Mouse (Mus musculus) hindbrain, embryonic 16.5 days (tissue): ENCODE measurements around the gene Rps29. TPM values are rescaled to one million over a fixed set of nuclear protein-coding genes. Genes with fewer than 3 reads are reported as not detected.
"Not testable (repeated sequence)": the region's sequence is repeated elsewhere in the genome, so short reads cannot be mapped to it uniquely, and the experiment has no call there.

Experiments used
- ATAC-seq: fragments of 200-750 bp; cut with Nextera tagmentation; 2 replicates; pipeline ENCODE4 v1.8.0; 2017; ENCODE audit warnings: moderate TSS enrichment, moderate library complexity
- H3K27ac ChIP-seq: fragments of 300-500 bp; sonication (generic); 2 replicates; pipeline ENCODE4 v1.5.1; 2014; ENCODE audit warnings: low read depth, mild to moderate bottlenecking, control low read depth, low read length, moderate library complexity
- H3K27me3 ChIP-seq: fragments of 300-500 bp; sonication (generic); replicated peaks from 2 replicates; pipeline ENCODE4 v1.6.1; 2014; ENCODE audit warnings: low read length; ENCODE audit not compliant: control insufficient read depth, insufficient read depth
- H3K36me3 ChIP-seq: fragments of 300-500 bp; sonication (generic); 2 replicates; pipeline ENCODE4 v1.6.1; 2014; ENCODE audit warnings: mild to moderate bottlenecking, low read length, moderate library complexity, mixed read lengths; ENCODE audit not compliant: control insufficient read depth, insufficient read depth
- H3K4me1 ChIP-seq: fragments of 300-500 bp; sonication (generic); 2 replicates; pipeline ENCODE4 v1.6.1; 2014; ENCODE audit warnings: low read depth, low read length; ENCODE audit not compliant: control insufficient read depth, insufficient read depth
- H3K4me2 ChIP-seq: fragments of 300-500 bp; sonication (generic); 2 replicates; pipeline ENCODE4 v1.6.1; 2014; ENCODE audit warnings: mild to moderate bottlenecking, low read length, control low read depth, moderate library complexity
- H3K4me3 ChIP-seq: fragments of 300-500 bp; sonication (generic); 2 replicates; pipeline ENCODE4 v1.5.1; 2014; ENCODE audit warnings: mild to moderate bottlenecking, low read length, control low read depth, moderate library complexity
- H3K9ac ChIP-seq: fragments of 300-500 bp; sonication (generic); 2 replicates; pipeline ENCODE4 v1.6.1; 2014; ENCODE audit warnings: low read depth, mild to moderate bottlenecking, control low read depth, low read length, moderate library complexity
- H3K9me3 ChIP-seq: fragments of 300-500 bp; sonication (generic); 2 replicates; pipeline ENCODE4 v1.6.1; 2014; ENCODE audit warnings: mild to moderate bottlenecking, low read length, moderate library complexity; ENCODE audit not compliant: control insufficient read depth
- WGBS: fragments of 180-500 bp; shearing (Covaris S2); extraction: QIAGEN DNeasy Blood & Tissue Kit; methylation state at CpG from one replicate; pipeline ENCODE4 v1.1.7; 2014; 5-methylcytosine and 5-hydroxymethylcytosine counted together
- polyA plus RNA-seq: library from polyadenylated mRNA; unstranded; fragments of >200 nt; fragmentation: Nextera tagmentation; extraction: Ambion mirVana; gene quantifications from 2 replicates; pipeline ENCODE4 v1.2.1, GENCODE M21; 2015

Gene Rps29
- polyA plus RNA-seq, 1 experiment from 2014 or later = 877 TPM

GRCm38 (mm10) chr12:69166861-69167581, 8.0 kb upstream of the Rps29 start:
- ATAC-seq, H3K36me3 ChIP-seq, H3K4me2 ChIP-seq, H3K4me1 ChIP-seq, H3K27me3 ChIP-seq, H3K9ac ChIP-seq, H3K4me3 ChIP-seq, H3K9me3 ChIP-seq, H3K27ac ChIP-seq: not testable (repeated sequence)
- WGBS = 72% methylated on average over 8 of the region's 8 CpGs

- 65% methylated on average over 3 of the region's 3 CpGs for WGBS
- H3K9ac ChIP-seq = no peak overlapping the region
- peaks cover 8% of the 10 kb centered on the region for H3K4me1 ChIP-seq
- no peak overlapping the region for H3K4me2 ChIP-seq
- H3K9me3 ChIP-seq = no peaks in the 10 kb centered on the region
- no peaks in the 10 kb centered on the region for H3K36me3 ChIP-seq
- ATAC-seq = no peak
- H3K27ac ChIP-seq = no peak overlapping the region
- H3K27me3 ChIP-seq = no peaks in the 10 kb centered on the region
- no peak overlapping the region for H3K4me3 ChIP-seq
Observed at GRCm38 (mm10) chr12:69164904-69165303, 5.9 kb upstream of the Rps29 start.

GRCm38 (mm10) chr12:69163586-69163985, 4.6 kb upstream of the Rps29 start:
- H3K4me1 ChIP-seq, H3K4me3 ChIP-seq, H3K27me3 ChIP-seq, H3K27ac ChIP-seq, H3K36me3 ChIP-seq, ATAC-seq, H3K9me3 ChIP-seq, H3K4me2 ChIP-seq, H3K9ac ChIP-seq: not testable (repeated sequence)
- 88% methylated on average over 4 of the region's 4 CpGs for WGBS

GRCm38 (mm10) chr12:69160677-69161076, 1.7 kb upstream of the Rps29 start:
- H3K9ac ChIP-seq, H3K4me1 ChIP-seq, H3K9me3 ChIP-seq, H3K4me2 ChIP-seq, ATAC-seq, H3K4me3 ChIP-seq, H3K27me3 ChIP-seq, H3K27ac ChIP-seq: not testable (repeated sequence)
- H3K36me3 ChIP-seq = peaks cover 14% of the 10 kb centered on the region
- WGBS = 82% methylated on average over 2 of the region's 2 CpGs

GRCm38 (mm10) chr12:69159578-69159940, 573 bp upstream of the Rps29 start:
- 4% methylated on average over 9 of the region's 9 CpGs for WGBS
- peak overlapping the region; percentile 42 for H3K4me2 ChIP-seq

GRCm38 (mm10) chr12:69158366-69158764, 621 bp downstream of the Rps29 start:
- Histone ChIP-seq H3K4me2 (peak overlapping the region; percentile 71), H3K4me3 (peak overlapping the region; percentile 68), H3K9me3 (no peaks in the 10 kb centered on the region), H3K27me3 (no peaks in the 10 kb centered on the region), H3K4me1 (peaks cover 7% of the 10 kb centered on the region), H3K36me3 (peaks cover 14% of the 10 kb centered on the region), H3K9ac (peak overlapping the region; percentile 87), H3K27ac (peak overlapping the region; percentile 89)
- 1% methylated on average over 19 of the region's 19 CpGs for WGBS
- no peak; the same call in 1 of the 2 replicates for ATAC-seq

More at GRCm38 (mm10) chr12:69159578-69159940, 573 bp upstream of the Rps29 start:
- Histone ChIP-seq H3K27me3 (no peaks in the 10 kb centered on the region), H3K4me1 (peaks cover 7% of the 10 kb centered on the region), H3K36me3 (peaks cover 14% of the 10 kb centered on the region), H3K4me3 (peak overlapping the region; percentile 22), H3K27ac (no peak overlapping the region), H3K9me3 (no peaks in the 10 kb centered on the region), H3K9ac (no peak overlapping the region)
- ATAC-seq = no peak

GRCm38 (mm10) chr12:69157107-69157506, 1.9 kb downstream of the Rps29 start:
- Histone ChIP-seq H3K4me2 (no peak overlapping the region), H3K9me3 (no peaks in the 10 kb centered on the region), H3K27ac (no peak overlapping the region), H3K9ac (no peak overlapping the region), H3K27me3 (no peaks in the 10 kb centered on the region), H3K4me1 (peaks cover 7% of the 10 kb centered on the region), H3K4me3 (no peak overlapping the region), H3K36me3 (peaks cover 14% of the 10 kb centered on the region)
- ATAC-seq = no peak
- WGBS = 96% methylated on average over 2 of the region's 2 CpGs

- 78% methylated on average over 4 of the region's 4 CpGs for WGBS
- H3K27ac ChIP-seq = no peak overlapping the region
- no peak overlapping the region for H3K9ac ChIP-seq
Observed at GRCm38 (mm10) chr12:69156436-69156835, 2.5 kb downstream of the Rps29 start.

GRCm38 (mm10) chr12:69155923-69156322, 3.1 kb downstream of the Rps29 start:
- no peak overlapping the region for H3K27ac ChIP-seq
- H3K4me2 ChIP-seq = no peak overlapping the region
- peaks cover 7% of the 10 kb centered on the region for H3K4me1 ChIP-seq
- no peaks in the 10 kb centered on the region for H3K27me3 ChIP-seq
- 89% methylated on average over 2 of the region's 2 CpGs for WGBS
- no peaks in the 10 kb centered on the region for H3K9me3 ChIP-seq
- peaks cover 14% of the 10 kb centered on the region for H3K36me3 ChIP-seq
- no peak overlapping the region for H3K4me3 ChIP-seq
- ATAC-seq = no peak
- no peak overlapping the region for H3K9ac ChIP-seq

More at GRCm38 (mm10) chr12:69156436-69156835, 2.5 kb downstream of the Rps29 start:
- no peaks in the 10 kb centered on the region for H3K9me3 ChIP-seq
- no peak overlapping the region for H3K4me3 ChIP-seq
- H3K4me1 ChIP-seq = peaks cover 7% of the 10 kb centered on the region
- ATAC-seq = no peak
- H3K27me3 ChIP-seq = no peaks in the 10 kb centered on the region
- peaks cover 14% of the 10 kb centered on the region for H3K36me3 ChIP-seq
- H3K4me2 ChIP-seq = no peak overlapping the region
